Mouse (Mus musculus) retina, postnatal 7 days (tissue): Measurements from ENCODE around the gene Prkab1.

Source experiments
- DNase-seq: peaks from one replicate; pipeline ENCODE4 v3.0.0-alpha.2; 2012; ENCODE audit warnings: low read depth, low spot score

Gene Prkab1

DNA sequence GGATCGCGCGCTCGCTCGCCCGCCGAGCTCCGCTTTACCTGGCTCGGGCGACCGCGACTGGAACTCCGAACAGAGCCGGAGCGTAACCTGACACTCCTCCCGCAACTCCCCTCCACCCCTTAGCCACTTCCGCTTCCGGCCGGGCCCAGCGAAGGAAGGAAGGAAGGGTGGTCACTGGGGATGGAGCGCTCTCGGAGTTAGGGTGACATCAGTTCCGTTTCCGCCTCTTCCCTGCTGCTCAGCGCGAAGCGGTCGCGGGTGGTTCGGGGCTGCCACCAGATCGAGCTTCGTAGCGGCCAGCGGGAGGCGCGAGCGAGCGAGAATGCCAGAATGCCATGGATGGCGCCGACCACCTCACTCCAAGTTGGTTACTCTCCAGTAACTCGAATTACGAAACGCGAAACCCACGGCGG lies at the start of gene Prkab1:
Gene Prkab1, minus strand, starts transcription at position 182 of the 413 bp plus-strand sequence.
- DNase-seq: peak; percentile 85

DNA sequence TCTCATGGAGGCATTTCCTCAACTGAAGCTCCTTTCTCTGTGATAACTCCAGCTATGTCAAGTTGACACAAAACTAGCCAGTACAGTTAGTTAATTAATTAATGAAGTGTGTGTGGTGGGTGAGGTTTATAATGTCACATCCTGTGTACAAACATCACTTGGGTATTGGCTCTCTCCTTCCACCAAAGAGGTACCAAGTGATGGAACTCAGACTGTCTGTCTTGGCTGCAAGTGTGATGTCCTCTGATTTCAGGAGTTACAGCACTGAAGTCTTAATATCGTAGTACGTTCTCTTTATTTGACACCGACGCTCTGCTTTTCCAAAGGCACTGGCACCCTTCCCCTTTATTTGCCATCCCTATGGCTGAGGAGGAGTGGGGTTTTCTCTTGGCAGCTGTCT lies 45.3 kb upstream of the Prkab1 start:
- DNase-seq: no peak

- no peak for DNase-seq
These were observed 28.5 kb upstream of the Prkab1 start for GRCm38 (mm10) chr5:116052826-116053225.

GRCm38 (mm10) chr5:116052171-116052570 lies 27.9 kb upstream of the Prkab1 start:
- no peak for DNase-seq

GRCm38 (mm10) chr5:116049821-116050220 lies 25.5 kb upstream of the Prkab1 start:
- DNase-seq: no peak

- DNase-seq: no peak
These were observed 24.0 kb upstream of the Prkab1 start for GRCm38 (mm10) chr5:116048321-116048720.

DNA sequence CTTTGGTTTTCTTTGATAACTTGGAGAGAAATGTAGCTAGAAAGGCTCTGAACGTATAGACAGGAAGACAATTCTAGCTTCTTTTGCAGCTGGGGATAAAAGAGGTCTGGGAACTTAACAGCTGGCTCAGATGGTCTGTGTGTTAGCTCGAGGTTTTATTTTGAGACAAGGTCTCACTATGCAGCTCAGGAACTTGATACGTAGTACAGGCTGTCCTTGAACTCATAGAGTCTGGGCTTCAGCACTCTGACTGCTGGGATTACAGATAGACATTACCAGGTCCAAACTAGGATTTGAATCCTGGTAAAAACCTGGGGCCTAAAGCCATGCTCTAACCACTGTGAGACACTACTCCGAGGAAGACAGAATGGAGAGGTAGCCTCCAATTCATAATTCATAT lies 21.9 kb upstream of the Prkab1 start:
- DNase-seq: no peak

- DNase-seq: no peak
These were observed 21.3 kb upstream of the Prkab1 start for GRCm38 (mm10) chr5:116045581-116045980.

DNA sequence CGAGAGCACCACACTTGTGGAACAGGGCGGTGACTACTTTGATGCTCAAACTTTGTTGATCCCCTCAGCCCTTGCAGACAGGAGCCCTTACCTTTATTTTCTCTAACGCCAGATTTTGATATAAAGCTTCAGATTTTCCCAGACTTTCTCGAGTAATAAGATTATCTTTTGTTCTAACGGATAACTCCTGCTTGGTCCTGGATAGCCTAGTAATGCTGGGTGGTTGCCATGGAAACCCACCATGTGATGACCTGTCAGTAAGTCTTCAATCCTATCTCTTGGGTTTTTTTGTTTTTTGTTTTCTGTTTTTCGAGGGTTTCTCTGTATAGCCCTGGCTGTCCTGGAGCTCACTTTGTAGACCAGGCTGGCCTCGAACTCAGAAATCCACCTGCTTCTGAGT lies 17.9 kb upstream of the Prkab1 start:
- DNase-seq: no peak

DNA sequence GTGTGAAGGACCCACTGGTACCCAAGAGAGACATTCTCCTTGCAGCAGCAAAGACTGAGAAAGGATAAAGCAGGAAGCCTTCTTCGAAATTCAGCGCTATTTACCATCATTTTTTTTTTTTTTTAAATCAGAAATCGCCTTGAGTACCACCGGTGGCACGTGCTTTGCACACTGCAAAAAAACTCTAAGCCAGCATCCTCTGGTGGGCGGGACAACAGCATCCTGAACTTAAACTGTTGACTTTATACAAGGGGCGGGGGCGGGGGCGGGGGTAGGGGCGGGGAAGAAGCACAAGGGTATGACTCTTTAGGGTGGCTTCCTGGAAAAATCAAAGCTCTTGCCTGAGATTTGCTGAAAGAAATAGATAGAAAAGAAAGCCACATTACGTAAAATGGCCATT lies 15.4 kb upstream of the Prkab1 start:
- DNase-seq: no peak

DNA sequence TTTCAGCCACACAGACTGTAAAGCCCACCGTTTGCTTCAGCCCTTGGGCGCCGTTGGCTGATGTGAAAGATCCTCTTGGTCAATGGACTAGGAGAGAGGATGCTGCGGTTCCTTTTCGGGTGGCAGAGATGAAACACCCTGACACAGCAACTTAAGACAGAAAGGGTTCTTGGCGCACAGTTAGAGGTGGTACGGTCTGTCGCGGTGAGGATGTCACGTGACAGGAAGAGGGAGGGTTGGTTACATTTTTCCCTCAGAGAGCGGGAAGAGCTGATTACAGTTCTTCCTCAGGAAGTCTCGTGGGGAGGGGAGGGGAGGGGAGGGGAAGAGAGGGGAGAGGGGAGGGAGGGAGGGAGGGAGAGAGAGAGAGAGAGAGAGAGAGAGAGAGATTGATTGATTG lies 13.4 kb upstream of the Prkab1 start:
- no peak for DNase-seq

- no peak for DNase-seq
These were observed 12.2 kb upstream of the Prkab1 start for GRCm38 (mm10) chr5:116036465-116036864.

GRCm38 (mm10) chr5:116031190-116031577 lies 6.9 kb upstream of the Prkab1 start:
- peak; percentile 76 for DNase-seq

GRCm38 (mm10) chr5:116030566-116031189 lies 6.4 kb upstream of the Prkab1 start:
- no peak for DNase-seq

DNA sequence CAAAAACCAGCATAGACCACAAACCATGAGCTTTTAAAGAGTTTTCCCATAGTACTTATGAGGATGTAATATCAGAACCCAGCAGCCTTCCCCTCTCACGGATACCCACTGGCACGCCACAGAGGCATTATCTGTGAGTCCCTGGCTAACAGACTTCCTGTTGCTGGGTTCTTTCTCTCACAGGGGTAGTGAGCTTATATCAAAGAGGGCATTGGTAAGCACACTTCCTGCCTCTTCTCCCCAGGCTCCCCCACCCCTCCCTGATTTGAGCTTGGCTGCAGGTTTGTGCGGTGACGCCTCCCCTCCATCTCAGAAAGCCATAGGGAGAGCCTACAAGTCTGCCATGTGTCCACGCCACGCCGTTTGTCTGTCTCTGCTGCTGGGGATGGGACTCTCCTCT lies 4.8 kb upstream of the Prkab1 start:
- no peak for DNase-seq

DNA sequence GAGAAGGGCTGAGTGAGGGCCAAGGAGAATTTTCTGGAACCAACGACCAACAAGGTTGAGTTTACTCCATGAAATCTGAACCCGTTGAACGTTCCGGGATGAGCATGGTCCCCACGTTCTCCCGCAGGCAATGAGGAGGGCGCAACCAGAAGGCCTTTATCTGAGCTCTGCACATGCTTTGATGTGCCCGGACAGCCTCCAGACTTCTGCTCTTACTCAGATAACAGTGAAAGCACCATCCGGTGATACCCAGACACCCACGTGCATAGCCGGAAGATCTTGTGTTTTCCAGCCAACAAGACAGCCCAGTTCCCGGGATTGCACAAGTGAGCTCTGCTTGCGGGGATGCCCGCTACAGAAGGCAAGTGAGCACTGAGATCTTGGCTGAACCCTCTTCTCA lies 2.3 kb upstream of the Prkab1 start:
- no peak for DNase-seq

GRCm38 (mm10) chr5:116026107-116026506 lies 1.8 kb upstream of the Prkab1 start:
- no peak for DNase-seq

- peak; percentile 34 for DNase-seq
These were observed 455 bp downstream of the Prkab1 start for GRCm38 (mm10) chr5:116023821-116024284.

DNA sequence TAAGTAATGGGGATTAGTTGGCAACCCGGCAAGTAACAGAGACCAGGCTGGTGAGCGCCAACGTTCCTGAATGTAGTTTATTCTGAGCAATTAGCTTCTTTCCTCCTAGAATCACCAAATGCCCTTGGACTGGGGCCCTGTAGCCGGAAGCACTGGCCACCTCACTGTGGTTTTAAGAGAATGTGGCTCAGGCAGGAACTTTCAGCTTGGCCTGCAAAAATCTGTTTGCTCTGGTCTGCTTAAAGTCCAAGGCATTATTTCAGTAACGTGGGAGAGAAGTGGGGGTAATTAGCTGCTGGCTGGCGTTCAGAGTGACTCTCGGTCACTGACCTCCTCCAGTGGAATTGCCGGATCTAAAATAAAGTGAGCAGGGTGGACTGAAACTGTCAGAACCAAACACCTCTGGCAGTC lies 1.1 kb downstream of the Prkab1 start:
- DNase-seq: no peak

GRCm38 (mm10) chr5:116022658-116023200 lies 1.6 kb downstream of the Prkab1 start:
- DNase-seq: no peak

GRCm38 (mm10) chr5:116022131-116022530 lies 2.2 kb downstream of the Prkab1 start:
- no peak for DNase-seq

DNA sequence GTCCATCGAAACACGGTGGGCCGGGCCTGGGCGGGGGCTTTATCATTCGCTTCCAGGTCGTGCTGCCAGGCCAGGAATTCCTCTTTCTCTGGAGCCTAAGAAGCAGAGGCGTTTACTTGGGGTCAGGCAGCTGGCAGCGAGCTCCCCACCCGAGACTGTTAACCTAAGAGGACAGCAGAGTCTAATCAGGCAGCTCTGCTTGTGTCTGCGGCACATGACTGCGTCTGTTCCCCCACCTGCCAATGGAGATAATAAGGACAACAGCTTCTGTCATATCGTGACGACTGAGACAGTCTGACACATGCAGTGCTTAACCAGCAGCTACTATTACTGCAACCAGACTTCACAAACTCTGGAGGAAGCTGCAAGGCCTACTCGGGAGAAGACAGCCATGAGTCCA lies 2.8 kb downstream of the Prkab1 start:
- DNase-seq: no peak

GRCm38 (mm10) chr5:116019371-116019770 lies 4.9 kb downstream of the Prkab1 start:
- DNase-seq: no peak

DNA sequence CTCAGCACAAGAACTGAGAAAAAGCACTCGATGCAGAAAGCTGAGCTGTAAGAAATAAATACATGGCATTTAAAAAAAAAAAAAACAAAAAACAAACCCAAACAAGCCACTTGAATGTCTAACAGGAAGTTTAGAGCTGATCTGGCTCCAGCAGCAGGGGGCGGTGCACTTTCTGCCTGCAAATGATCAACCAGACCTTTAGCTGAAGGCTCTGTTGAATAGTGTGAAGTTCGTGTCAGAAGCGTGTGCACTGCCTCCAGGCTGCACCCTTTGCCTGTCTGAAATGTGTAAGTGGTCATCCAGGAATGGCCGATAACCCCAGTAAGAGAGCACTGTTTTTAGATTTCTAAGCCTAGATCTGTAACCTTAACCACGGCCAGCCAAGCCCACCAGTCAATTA lies 5.5 kb downstream of the Prkab1 start:
- no peak for DNase-seq
